Mouse (Mus musculus): ENCODE data around the gene Hcn2. TPM values are rescaled to one million over a fixed set of nuclear protein-coding genes. Genes with fewer than 3 reads are reported as not detected.
"Not testable (repeated sequence)": the region's sequence is repeated elsewhere in the genome, so short reads cannot be mapped to it uniquely, and the experiment has no call there.

The Hcn2 gene
- total RNA-seq, 1 experiment from 2014 or later: 10.6 TPM

- no peak for DNase-seq
Observed at GRCm38 (mm10) chr10:79743650-79744365, 27.4 kb downstream of the Hcn2 start.

GRCm38 (mm10) chr10:79745411-79745810 lies 29.0 kb downstream of the Hcn2 start:
- DNase-seq: no peak

- DNase-seq: peak; percentile 96
Observed at GRCm38 (mm10) chr10:79745898-79746773, 29.7 kb downstream of the Hcn2 start, which contains the start of gene Polrmt. Gene Polrmt, minus strand, starts transcription at chr10:79746581.

- no peak for DNase-seq
Observed at GRCm38 (mm10) chr10:79746774-79747151, 30.3 kb downstream of the Hcn2 start.

- no peak for DNase-seq
Observed at GRCm38 (mm10) chr10:79748496-79748895, 32.1 kb downstream of the Hcn2 start.

- peak; percentile 90 for DNase-seq
Observed at GRCm38 (mm10) chr10:79754856-79755516, 38.6 kb downstream of the Hcn2 start, which contains the start of gene Fgf22. Gene Fgf22, plus strand, starts transcription at chr10:79755076.

- no peak for DNase-seq
Observed at GRCm38 (mm10) chr10:79755854-79756253, 39.4 kb downstream of the Hcn2 start.

GRCm38 (mm10) chr10:79756660-79757059 lies 40.2 kb downstream of the Hcn2 start:
- no peak for DNase-seq

GRCm38 (mm10) chr10:79759675-79760074 lies 43.2 kb downstream of the Hcn2 start:
- DNase-seq: not testable (repeated sequence)

- peak; percentile 54 for DNase-seq
Observed at GRCm38 (mm10) chr10:79760603-79761143, 44.2 kb downstream of the Hcn2 start.

- no peak for DNase-seq
Observed at GRCm38 (mm10) chr10:79762875-79763274, 46.4 kb downstream of the Hcn2 start.

GRCm38 (mm10) chr10:79764234-79764633 lies 47.8 kb downstream of the Hcn2 start:
- no peak for DNase-seq

- DNase-seq: no peak
Observed at GRCm38 (mm10) chr10:79765228-79765745, 48.9 kb downstream of the Hcn2 start.

- DNase-seq: no peak
Observed at GRCm38 (mm10) chr10:79766001-79766507, 49.6 kb downstream of the Hcn2 start.

GRCm38 (mm10) chr10:79766508-79767325 lies 50.3 kb downstream of the Hcn2 start, which contains the start of gene Rnf126:
Gene Rnf126, minus strand, starts transcription at chr10:79766952.
- DNase-seq: peak; percentile 100

GRCm38 (mm10) chr10:79767372-79768244 lies 51.2 kb downstream of the Hcn2 start:
- DNase-seq: peak; percentile 96

- peak; percentile 81 for DNase-seq
Observed at GRCm38 (mm10) chr10:79768400-79768799, 52.0 kb downstream of the Hcn2 start.

- DNase-seq: no peak
Observed at GRCm38 (mm10) chr10:79769329-79769728, 52.9 kb downstream of the Hcn2 start.

- no peak for DNase-seq
Observed at GRCm38 (mm10) chr10:79772320-79772719, 55.9 kb downstream of the Hcn2 start.

GRCm38 (mm10) chr10:79773208-79773607 lies 56.8 kb downstream of the Hcn2 start:
- no peak for DNase-seq
